Mouse (Mus musculus) splenic B cell, adult 2 months (primary cell): ENCODE results near the gene Bhlhe23.
A peak's percentile ranks its signal among the peaks of the same experiment; 100 is the strongest.

ENCODE experiments used
- DNase-seq: peaks from one replicate; pipeline ENCODE4 v3.0.0-alpha.2; 2011; ENCODE audit warnings: low read depth, low spot score
- H3K27me3 ChIP-seq: 2 replicates; pipeline ENCODE4 v1.6.1; 2012; ENCODE audit warnings: mild to moderate bottlenecking, low read length, moderate library complexity, mixed read lengths; ENCODE audit not compliant: control insufficient read depth, poor library complexity, insufficient read depth, severe bottlenecking
- H3K36me3 ChIP-seq: 2 replicates; pipeline ENCODE4 v1.6.1; 2012; ENCODE audit warnings: mild to moderate bottlenecking, low read length, moderate library complexity, mixed read lengths; ENCODE audit not compliant: control insufficient read depth, poor library complexity, insufficient read depth, severe bottlenecking

Bhlhe23 gene

DNA sequence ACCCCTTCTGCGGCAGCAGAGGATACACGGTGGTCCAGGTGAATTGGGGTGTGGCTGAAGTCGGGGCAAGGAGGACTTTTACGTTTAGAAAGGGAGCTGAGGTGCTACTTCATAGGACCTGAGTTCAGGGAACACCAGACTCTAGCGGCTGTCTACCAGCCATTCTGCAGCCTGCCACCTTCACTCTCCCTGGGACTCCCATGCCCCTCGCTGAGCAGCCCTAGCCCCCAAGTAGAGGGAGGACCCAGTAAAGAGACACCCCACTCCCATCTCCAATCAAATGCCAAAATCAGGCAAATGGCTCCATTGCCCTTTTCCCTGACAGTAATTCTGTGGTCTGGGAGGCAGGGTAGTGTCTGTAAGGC, 51.3 kb downstream of the Bhlhe23 start:
- H3K36me3 ChIP-seq = peaks cover 11% of the 10 kb centered on the region; the same call in 1 of the 2 replicates
- H3K27me3 ChIP-seq = no peaks in the 10 kb centered on the region
- no peak for DNase-seq

GRCm38 (mm10) chr2:180724585-180725413, 51.9 kb downstream of the Bhlhe23 start, which contains the start of gene Slc17a9:
Slc17a9 (plus strand) TSS chr2:180725263.
- H3K36me3 ChIP-seq = peaks cover 11% of the 10 kb centered on the region
- no peaks in the 10 kb centered on the region for H3K27me3 ChIP-seq
- DNase-seq = peak; percentile 79
